ENCODE assay signal across 22 mouse cellular contexts in the genomic region with DNA sequence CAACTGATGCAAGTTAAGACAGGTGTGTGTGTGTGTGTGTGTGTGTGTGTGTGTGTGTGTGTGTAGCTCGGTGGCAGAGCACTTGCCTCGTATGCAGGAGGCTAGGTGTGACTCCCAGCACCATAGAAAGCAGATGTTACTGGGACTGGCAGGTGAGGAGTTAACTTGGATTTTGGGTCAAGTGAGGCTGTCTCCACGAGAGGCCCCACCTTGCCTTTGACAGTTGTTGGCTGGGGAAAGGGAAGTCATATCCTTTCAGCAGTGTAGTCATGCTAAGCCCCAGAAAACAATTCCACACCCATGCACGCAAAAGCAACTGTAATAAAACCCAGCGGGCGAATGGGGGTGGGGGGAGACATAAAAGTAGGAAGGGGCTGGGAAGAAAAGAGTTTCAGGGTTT. TPM values are rescaled to one million over a fixed set of nuclear protein-coding genes. Genes with fewer than 3 reads are reported as not detected.
DNase-seq lines count a peak whose midpoint lies in the region; ATAC-seq and TF ChIP-seq lines count a peak whose summit lies in the region.
"Had no signal": no experiment of that assay in that cellular context is flagged by ENCODE, and none has a peak within 500 bp of the region (broad histone marks: within the 10 kb centered on the region; RNA-seq: fewer than 3 reads in every experiment).

No protein-coding gene starts in this region.

- WGBS in hindbrain, embryonic 10.5 days: 64% methylated on average over 6 of the region's 6 CpGs
- WGBS in hindbrain, embryonic 14.5 days: 56% methylated on average over 6 of the region's 6 CpGs
- 23% methylated on average over 6 of the region's 6 CpGs for WGBS in embryonic facial prominence, embryonic 14.5 days
- WGBS in intestine, embryonic 16.5 days: 42% methylated on average over 6 of the region's 6 CpGs
- WGBS in stomach, postnatal 0 days: 46% methylated on average over 6 of the region's 6 CpGs

- no peak overlapping the region for H3K4me2 ChIP-seq in hindbrain, embryonic 14.5 days (replicated peaks)
- no peak overlapping the region for H3K4me2 ChIP-seq in embryonic facial prominence, embryonic 14.5 days (ENCODE audit: low read depth, low read length)
- H3K4me2 ChIP-seq in intestine, embryonic 16.5 days (ENCODE audit: low read depth, low read length): no peak overlapping the region; the same call in 1 of the 2 replicates
- no peak overlapping the region for H3K4me2 ChIP-seq in stomach, postnatal 0 days (replicated peaks; ENCODE audit: low read depth)
- H3K4me2 ChIP-seq: liver, embryonic 11.5 days; stomach, embryonic 15.5 days had no signal

- no peak for TF ChIP-seq EP300 in stomach, postnatal 0 days (optimal IDR thresholded peaks at IDR 0.05)

- H3K4me3 ChIP-seq in hindbrain, embryonic 10.5 days: no peak overlapping the region
- no peak overlapping the region for H3K4me3 ChIP-seq in hindbrain, embryonic 14.5 days (replicated peaks; ENCODE audit: low read length)
- no peak overlapping the region for H3K4me3 ChIP-seq in embryonic facial prominence, embryonic 14.5 days (ENCODE audit: low read depth, low read length)
- H3K4me3 ChIP-seq in intestine, embryonic 16.5 days (ENCODE audit: low read length): no peak overlapping the region
- H3K4me3 ChIP-seq in stomach, postnatal 0 days (ENCODE audit: low read depth, low read length): no peak overlapping the region
- H3K4me3 ChIP-seq: embryonic facial prominence, embryonic 15.5 days; hindbrain, embryonic 13.5 days; megakaryocyte, embryonic 14.5 days; stomach, embryonic 15.5 days had no signal

- no peak for ATAC-seq in hindbrain, embryonic 14.5 days (ENCODE audit: low FRiP score)
- ATAC-seq in embryonic facial prominence, embryonic 14.5 days (ENCODE audit: low read depth): no peak
- ATAC-seq in intestine, embryonic 16.5 days: peak; percentile 66
- no peak for ATAC-seq in stomach, postnatal 0 days (ENCODE audit: low FRiP score, low TSS enrichment)

- no peak for TF ChIP-seq CTCF in stomach, postnatal 0 days (IDR thresholded peaks at IDR 0.05; ENCODE audit: low read depth)

- H3K27ac ChIP-seq in hindbrain, embryonic 10.5 days: peak overlapping the region; percentile 64; the same call in 1 of the 2 replicates
- H3K27ac ChIP-seq in hindbrain, embryonic 14.5 days: no peak overlapping the region
- no peak overlapping the region for H3K27ac ChIP-seq in embryonic facial prominence, embryonic 14.5 days (replicated peaks; ENCODE audit: low read depth, low read length)
- H3K27ac ChIP-seq in intestine, embryonic 16.5 days (ENCODE audit: low read length): peak overlapping the region; percentile 64
- no peak overlapping the region for H3K27ac ChIP-seq in stomach, postnatal 0 days (replicated peaks)
- H3K27ac ChIP-seq: stomach, embryonic 15.5 days had no signal

- no peaks in the 10 kb centered on the region for H3K27me3 ChIP-seq in hindbrain, embryonic 10.5 days (ENCODE audit: insufficient read depth, poor library complexity, severe bottlenecking)
- no peaks in the 10 kb centered on the region for H3K27me3 ChIP-seq in hindbrain, embryonic 14.5 days (ENCODE audit: control insufficient read depth, insufficient read depth, low read length)
- H3K27me3 ChIP-seq in embryonic facial prominence, embryonic 14.5 days (replicated peaks; ENCODE audit: control insufficient read depth, insufficient read depth, low read length): no peaks in the 10 kb centered on the region
- no peaks in the 10 kb centered on the region for H3K27me3 ChIP-seq in intestine, embryonic 16.5 days (replicated peaks; ENCODE audit: control insufficient read depth, insufficient read depth, low read length)
- H3K27me3 ChIP-seq in stomach, postnatal 0 days (ENCODE audit: control insufficient read depth, insufficient read depth, low read length): no peaks in the 10 kb centered on the region
- H3K27me3 ChIP-seq: embryonic facial prominence, embryonic 15.5 days; hindbrain, embryonic 13.5 days; megakaryocyte, embryonic 14.5 days; stomach, embryonic 15.5 days had no signal

- H3K4me1 ChIP-seq in hindbrain, embryonic 10.5 days (replicated peaks): peaks cover 32% of the 10 kb centered on the region
- H3K4me1 ChIP-seq in hindbrain, embryonic 14.5 days (replicated peaks; ENCODE audit: control insufficient read depth, insufficient read depth, low read length): no peaks in the 10 kb centered on the region
- H3K4me1 ChIP-seq in embryonic facial prominence, embryonic 14.5 days (ENCODE audit: control insufficient read depth, insufficient read depth, low read length): peaks cover 14% of the 10 kb centered on the region; the same call in 1 of the 2 replicates
- H3K4me1 ChIP-seq in intestine, embryonic 16.5 days (ENCODE audit: control insufficient read depth, insufficient read depth, low read length): peaks cover 12% of the 10 kb centered on the region; the same call in 1 of the 2 replicates
- H3K4me1 ChIP-seq in stomach, postnatal 0 days (replicated peaks; ENCODE audit: control insufficient read depth, insufficient read depth): no peaks in the 10 kb centered on the region

- no peak overlapping the region for H3K9ac ChIP-seq in hindbrain, embryonic 14.5 days
- no peak overlapping the region for H3K9ac ChIP-seq in embryonic facial prominence, embryonic 14.5 days (ENCODE audit: low read depth, low read length)
- H3K9ac ChIP-seq in intestine, embryonic 16.5 days (ENCODE audit: low read depth, low read length): no peak overlapping the region
- H3K9ac ChIP-seq in stomach, postnatal 0 days (ENCODE audit: low read length): no peak overlapping the region
- H3K9ac ChIP-seq: embryonic facial prominence, embryonic 15.5 days; stomach, embryonic 15.5 days had no signal

- DNase-seq in hindbrain, embryonic 10.5 days (ENCODE audit: low spot score): no peak
- DNase-seq in hindbrain, embryonic 14.5 days (ENCODE audit: low spot score): no peak
- DNase-seq in embryonic facial prominence, embryonic 14.5 days (ENCODE audit: low spot score): peak; percentile 49
- peak; percentile 12 for DNase-seq in mesoderm, embryonic 11.5 days (ENCODE audit: low read depth, low spot score)
- DNase-seq in spleen, adult 18-20 months: no peak
- no peak for DNase-seq in stomach, postnatal 0 days (ENCODE audit: low spot score)
- DNase-seq in gastrocnemius, adult 18-20 months (ENCODE audit: low spot score): no peak
- DNase-seq: adrenal gland, postnatal 14 days; cerebellum, adult 11-12 months; cerebellum, postnatal 25 days; gastrocnemius, postnatal 14 days; kidney, adult 11 months; lung, adult 18-20 months; lung, postnatal 14 days; right cerebral cortex, postnatal 14 days had no signal

- no peaks in the 10 kb centered on the region for H3K36me3 ChIP-seq in hindbrain, embryonic 10.5 days
- H3K36me3 ChIP-seq in hindbrain, embryonic 14.5 days (replicated peaks; ENCODE audit: control insufficient read depth, insufficient read depth): no peaks in the 10 kb centered on the region
- no peaks in the 10 kb centered on the region for H3K36me3 ChIP-seq in embryonic facial prominence, embryonic 14.5 days (ENCODE audit: control insufficient read depth, insufficient read depth, low read length)
- H3K36me3 ChIP-seq in intestine, embryonic 16.5 days (ENCODE audit: control insufficient read depth, insufficient read depth, low read length): peaks cover 2% of the 10 kb centered on the region; the same call in 1 of the 2 replicates
- no peaks in the 10 kb centered on the region; the same call in 1 of the 2 replicates for H3K36me3 ChIP-seq in stomach, postnatal 0 days (ENCODE audit: control insufficient read depth, insufficient read depth, low read length)
- H3K36me3 ChIP-seq: embryonic facial prominence, embryonic 15.5 days; hindbrain, embryonic 13.5 days; stomach, embryonic 15.5 days had no signal

- no peaks in the 10 kb centered on the region for H3K9me3 ChIP-seq in hindbrain, embryonic 10.5 days
- no peaks in the 10 kb centered on the region for H3K9me3 ChIP-seq in hindbrain, embryonic 14.5 days (ENCODE audit: control insufficient read depth, low read length)
- no peaks in the 10 kb centered on the region for H3K9me3 ChIP-seq in embryonic facial prominence, embryonic 14.5 days (ENCODE audit: control insufficient read depth, low read length)
- no peaks in the 10 kb centered on the region for H3K9me3 ChIP-seq in intestine, embryonic 16.5 days (ENCODE audit: control insufficient read depth, low read length)
- H3K9me3 ChIP-seq in stomach, postnatal 0 days (ENCODE audit: control insufficient read depth, low read length): no peaks in the 10 kb centered on the region
- H3K9me3 ChIP-seq: embryonic facial prominence, embryonic 15.5 days; hindbrain, embryonic 13.5 days; megakaryocyte, embryonic 14.5 days; stomach, embryonic 15.5 days had no signal

RNA-seq across cellular contexts. Expression of a gene that starts 12.4 kb away (rescaled TPM):
- polyA plus RNA-seq in hindbrain, embryonic 10.5 days (2016; fragmentation: Nextera tagmentation; extraction: Ambion mirVana): 4.3 and 5.7 TPM in 2 replicates
- polyA plus RNA-seq in hindbrain, embryonic 14.5 days (2014; fragmentation: Nextera tagmentation; extraction: Ambion mirVana): 12.2 and 13.7 TPM in 2 replicates
- polyA plus RNA-seq in embryonic facial prominence, embryonic 14.5 days (2014; fragmentation: Nextera tagmentation; extraction: Ambion mirVana): 51.4 and 52.1 TPM in 2 replicates
- polyA plus RNA-seq in intestine, embryonic 16.5 days (2015; fragmentation: Nextera tagmentation; extraction: Ambion mirVana): 96.1 and 111 TPM in 2 replicates
- polyA plus RNA-seq in stomach, postnatal 0 days (2015; fragmentation: Nextera tagmentation; extraction: Ambion mirVana): 412 and 435 TPM in 2 replicates
- 1 to 10 TPM; 6.0 to 9.3 TPM for total RNA-seq in gastrocnemius, adult 18-20 months (2021)

RNA-seq across cellular contexts. Expression of a gene that starts 51.7 kb away (rescaled TPM):
- 0.71 and 1.1 TPM in 2 replicates for polyA plus RNA-seq in hindbrain, embryonic 10.5 days (2016; fragmentation: Nextera tagmentation; extraction: Ambion mirVana)
- 1.1 TPM in 2 replicates for polyA plus RNA-seq in hindbrain, embryonic 14.5 days (2014; fragmentation: Nextera tagmentation; extraction: Ambion mirVana)
- 2.1 TPM in 2 replicates for polyA plus RNA-seq in embryonic facial prominence, embryonic 14.5 days (2014; fragmentation: Nextera tagmentation; extraction: Ambion mirVana)
- 1.1 and 1.4 TPM in 2 replicates for polyA plus RNA-seq in intestine, embryonic 16.5 days (2015; fragmentation: Nextera tagmentation; extraction: Ambion mirVana)
- 0.27 TPM in 2 replicates for polyA plus RNA-seq in stomach, postnatal 0 days (2015; fragmentation: Nextera tagmentation; extraction: Ambion mirVana)
- 1 to 10 TPM in 1 of 2 experiments, under 1 TPM in 1; 0.66 to 1.7 TPM for total RNA-seq in gastrocnemius, adult 18-20 months (2021)
- total RNA-seq: neutrophil, adult 5-6 weeks had no signal

Comparison
In these comparisons a context has a peak if more than half of its experiments do, and no peak if none do; other contexts are left out.
1. H3K27ac ChIP-seq: peak in hindbrain, embryonic 10.5 days (single experiment) and intestine, embryonic 16.5 days (single experiment); none in hindbrain, embryonic 14.5 days (single experiment), embryonic facial prominence, embryonic 14.5 days (single experiment) and stomach, postnatal 0 days (single experiment).
2. DNase-seq: peak in embryonic facial prominence, embryonic 14.5 days (single experiment) and mesoderm, embryonic 11.5 days (single experiment); none in hindbrain, embryonic 10.5 days (single experiment), hindbrain, embryonic 14.5 days (single experiment), spleen, adult 18-20 months (0 of 2), stomach, postnatal 0 days (single experiment) and gastrocnemius, adult 18-20 months (single experiment).